Mouse (Mus musculus): ENCODE measurements around the gene Fer. TPM values are rescaled to one million over a fixed set of nuclear protein-coding genes. Genes with fewer than 3 reads are reported as not detected.

The Fer gene
- polyA plus RNA-seq, 1 experiment: 2.7 TPM

GRCm38 (mm10) chr17:64183196-64183595 is 320.3 kb downstream of the Fer start:
- H3K36me3 ChIP-seq (ENCODE audit: control insufficient read depth, insufficient read depth, low read length): no peaks in the 10 kb centered on the region
- H3K4me1 ChIP-seq (ENCODE audit: control insufficient read depth, insufficient read depth, low read length): no peaks in the 10 kb centered on the region
- TF ChIP-seq CTCF (conservative IDR thresholded peaks at IDR 0.05; ENCODE audit: insufficient read depth, insufficient read length, low read depth, low read length) (no peak), POLR2A (IDR thresholded peaks at IDR 0.05; ENCODE audit: low read depth, low read length) (no peak)
- H3K27ac ChIP-seq (ENCODE audit: insufficient read depth, low read depth, low read length): no peak overlapping the region
- H3K27me3 ChIP-seq (replicated peaks; ENCODE audit: control insufficient read depth, insufficient read depth, low read length): no peaks in the 10 kb centered on the region
- no peak overlapping the region for H3K4me3 ChIP-seq (ENCODE audit: insufficient read depth, low read depth, low read length)
- no peak for DNase-seq
- WGBS: 61% methylated on average over 5 of the region's 5 CpGs

Other genes with a start within 250 kb of the Fer start
- gene A930002H24Rik, start 729 bp downstream of the Fer start, polyA plus RNA-seq (2012; rRNA removed): 0.55 and 1.3 TPM in 2 replicates

Data from kidney, adult 2 months (tissue).